Mouse (Mus musculus) skeletal muscle tissue, postnatal 0 days (tissue): ENCODE results near the gene Gm10112. TPM values are rescaled to one million over a fixed set of nuclear protein-coding genes. Genes with fewer than 3 reads are reported as not detected.

Experiments
- polyA plus RNA-seq: library from polyadenylated mRNA; unstranded; fragments of >200 nt; fragmentation: Nextera tagmentation; extraction: Ambion mirVana; gene quantifications from 2 replicates; pipeline ENCODE4 v1.2.1, GENCODE M21; 2015

Gene Gm10112
- polyA plus RNA-seq = not detected in 2 replicates

DNA sequence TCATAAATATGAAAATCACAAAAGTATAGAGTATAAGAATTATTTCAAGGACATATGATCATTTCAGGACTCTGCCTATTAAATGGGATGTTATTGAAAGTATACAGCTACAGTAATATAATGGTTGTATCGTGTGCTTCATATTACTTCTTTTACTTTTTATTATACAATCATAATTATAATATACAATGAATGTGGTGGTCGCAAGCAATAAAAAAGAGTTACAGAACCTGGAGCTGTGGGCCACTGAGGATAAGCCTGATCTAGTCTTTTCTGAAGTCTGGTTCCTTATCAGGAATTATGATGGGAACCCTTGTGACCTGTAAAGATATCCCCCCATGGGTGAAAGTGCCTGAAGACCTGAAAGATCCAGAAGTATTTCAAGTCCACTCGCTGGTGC, at the start of gene Gm10112:
Gene Gm10112 (plus strand): TSS at position 301 of the 400 bp plus-strand sequence.

Other genes starting within 250 kb of the Gm10112 start
- not detected in 2 replicates for gene Cylc1, start 57.9 kb upstream of the Gm10112 start, polyA plus RNA-seq